Mouse (Mus musculus) thymus, postnatal 10 days (tissue): ENCODE measurements around the gene Olfr551.
"Not testable (repeated sequence)": the region's sequence is repeated elsewhere in the genome, so short reads cannot be mapped to it uniquely, and the experiment has no call there.

Experiments used
- DNase-seq, 2 experiments: peaks; one replicate each; pipeline ENCODE4 v3.0.0; 2021; ENCODE audit warnings: low spot score in 2 of 2

Olfr551 gene

DNA sequence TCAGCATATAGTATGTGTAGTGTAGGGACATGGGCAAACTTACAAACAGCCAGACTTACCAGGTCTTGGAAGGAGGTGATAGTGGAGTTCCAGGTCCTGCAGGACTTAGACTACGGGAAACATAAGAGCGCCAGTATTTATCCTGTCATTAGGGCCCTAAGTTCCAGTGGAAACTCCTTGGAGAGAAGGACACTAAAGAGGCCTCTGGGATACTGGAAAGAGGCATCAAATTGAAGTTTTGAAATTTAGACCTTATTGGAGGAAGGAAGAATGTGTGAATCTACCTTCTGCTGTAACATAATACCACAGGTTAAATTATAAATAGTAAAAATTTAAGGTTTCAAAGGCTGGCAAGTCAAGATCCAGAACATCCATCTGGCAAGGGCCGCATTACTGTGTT, at the start of gene Olfr551:
Gene Olfr551 (minus strand): TSS at position 101 of the 400 bp plus-strand sequence.
- no peak for DNase-seq

DNA sequence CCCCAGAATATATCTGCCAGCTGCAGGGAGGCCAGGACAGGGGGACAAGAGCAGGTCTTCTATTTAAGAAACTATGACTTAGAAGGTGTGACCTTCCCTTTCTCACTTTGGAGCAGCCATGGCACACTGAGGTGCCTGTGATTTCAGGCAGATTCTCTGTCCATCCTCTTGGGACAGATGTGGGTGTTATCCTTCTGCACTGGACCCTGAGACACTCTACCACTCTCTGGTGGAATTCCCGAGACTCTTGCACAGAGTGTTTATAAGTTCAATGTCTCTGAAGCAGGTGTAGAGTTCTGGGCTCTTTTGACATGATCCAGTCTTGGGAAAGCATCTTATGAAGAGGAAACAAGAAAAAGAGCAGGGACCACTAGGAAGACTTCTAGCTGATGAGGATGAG, 46.4 kb upstream of the Olfr551 start, which contains the start of gene Olfr554:
Gene Olfr554 (plus strand): TSS at position 301 of the 400 bp plus-strand sequence.
- DNase-seq: no peak

DNA sequence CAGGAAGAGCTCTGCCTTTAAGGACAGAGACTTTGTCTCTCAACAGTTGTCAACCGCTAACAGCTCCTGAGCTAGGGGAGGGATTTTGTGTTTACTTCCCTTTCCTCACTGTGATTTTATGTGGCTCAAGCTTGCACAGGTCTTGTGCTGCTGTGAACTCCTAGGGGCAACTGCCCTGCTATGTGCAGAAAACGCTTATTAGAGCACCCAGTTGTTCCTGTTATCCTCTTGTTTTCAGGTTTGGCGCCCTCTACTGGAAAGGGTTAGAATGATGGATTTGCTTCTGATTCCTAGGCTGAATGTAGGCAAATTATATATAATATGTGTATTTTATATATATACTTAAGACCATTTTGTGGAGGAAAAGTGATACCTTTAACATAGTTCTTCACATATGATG, 45.0 kb upstream of the Olfr551 start:
- peak in 1 of 2 experiments; percentile 67 for DNase-seq

DNA sequence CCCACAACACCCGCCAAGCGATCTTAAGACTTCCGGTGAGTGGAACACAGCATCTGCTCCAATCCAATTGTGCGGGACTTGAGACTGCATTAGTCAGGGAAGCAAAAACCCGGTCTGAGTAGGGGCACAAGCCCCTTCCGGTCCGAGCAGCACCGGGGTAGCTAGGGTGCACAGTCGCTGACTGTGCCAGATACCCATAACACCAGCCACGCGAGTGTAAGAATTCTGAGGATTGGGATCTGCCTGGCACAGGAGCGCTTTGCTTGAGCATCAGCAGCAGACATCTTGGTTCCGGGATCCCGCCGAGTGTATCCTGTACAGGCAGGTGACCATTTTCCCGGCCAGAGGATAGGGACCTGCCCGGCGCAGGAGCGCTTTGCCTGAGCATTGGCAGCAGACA, 28.7 kb upstream of the Olfr551 start:
- DNase-seq: not testable (repeated sequence)

DNA sequence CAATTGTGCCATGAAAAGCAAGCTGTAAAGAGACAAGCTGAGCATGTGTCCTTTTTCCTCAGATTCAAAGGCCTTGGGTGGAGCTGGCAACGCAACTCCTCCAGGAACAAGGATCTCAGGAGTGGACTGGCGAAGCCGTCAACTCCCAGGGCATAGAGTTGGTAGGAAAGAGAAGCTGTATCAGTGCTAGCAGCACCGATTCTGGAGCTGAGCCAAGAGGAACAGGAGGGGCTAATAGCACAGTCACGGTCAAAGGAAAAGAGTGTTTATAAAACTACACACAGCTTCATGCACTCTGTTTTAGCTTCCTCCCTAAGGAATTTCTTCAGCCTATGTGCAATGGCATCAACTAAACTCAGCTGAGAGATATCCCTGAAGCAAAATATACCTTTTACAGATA, 27.9 kb upstream of the Olfr551 start:
- DNase-seq: no peak

DNA sequence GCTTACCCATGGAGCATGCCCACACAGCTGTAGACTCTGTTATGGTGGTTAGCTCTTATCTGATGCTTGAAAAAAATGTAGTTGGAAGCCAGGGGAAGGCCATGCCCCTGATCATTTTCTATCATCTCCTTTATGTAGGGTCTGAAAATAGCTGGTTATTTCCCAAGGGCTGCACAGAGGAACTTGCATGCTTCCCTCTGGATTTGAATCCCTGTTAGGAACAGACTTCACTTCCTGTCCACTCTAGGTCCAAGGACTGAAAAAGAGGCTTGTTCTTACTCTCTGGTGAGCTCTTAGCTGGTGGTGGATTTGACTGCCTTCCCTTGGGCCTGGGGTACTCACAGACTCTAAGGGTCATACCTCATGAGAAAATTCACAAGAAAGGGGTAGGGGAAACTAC, 26.4 kb upstream of the Olfr551 start, which contains the start of gene Olfr553:
Gene Olfr553 (minus strand): TSS at position 101 of the 400 bp plus-strand sequence.
- DNase-seq: no peak

DNA sequence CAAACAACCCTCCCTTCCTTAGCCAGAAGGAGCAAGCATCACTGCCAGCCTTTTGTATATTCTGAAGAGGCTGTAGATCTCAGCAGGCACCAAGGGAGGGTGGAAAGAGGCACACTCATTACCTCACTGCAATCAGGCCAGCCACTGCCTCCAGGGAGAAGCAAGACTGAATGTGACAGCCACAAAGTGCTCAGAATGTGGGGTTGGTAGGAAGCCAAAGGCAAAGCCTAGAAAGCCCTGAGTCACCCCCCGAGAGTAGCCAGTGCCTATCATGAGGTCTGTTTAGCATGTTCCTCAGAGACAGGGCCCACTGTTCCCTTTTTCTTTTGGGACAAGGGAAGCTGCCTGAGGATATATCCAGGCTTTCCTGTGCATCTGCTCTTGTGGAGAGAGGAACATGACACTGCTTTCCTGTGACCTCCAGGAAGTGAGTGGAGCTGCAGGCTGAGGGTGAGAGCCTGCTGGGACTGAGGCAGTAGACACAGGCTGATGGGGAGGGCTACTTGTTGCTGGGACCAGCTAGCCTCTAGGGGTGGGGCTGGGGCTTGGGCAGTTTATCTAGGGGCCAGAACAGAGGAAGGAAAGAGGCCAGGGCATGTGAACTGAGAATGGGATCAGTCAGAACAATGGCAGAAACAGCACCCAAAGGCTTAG, 5.8 kb upstream of the Olfr551 start, which contains the start of gene Olfr552:
Gene Olfr552 (plus strand): TSS at position 393 of the 654 bp plus-strand sequence.
- no peak for DNase-seq

DNA sequence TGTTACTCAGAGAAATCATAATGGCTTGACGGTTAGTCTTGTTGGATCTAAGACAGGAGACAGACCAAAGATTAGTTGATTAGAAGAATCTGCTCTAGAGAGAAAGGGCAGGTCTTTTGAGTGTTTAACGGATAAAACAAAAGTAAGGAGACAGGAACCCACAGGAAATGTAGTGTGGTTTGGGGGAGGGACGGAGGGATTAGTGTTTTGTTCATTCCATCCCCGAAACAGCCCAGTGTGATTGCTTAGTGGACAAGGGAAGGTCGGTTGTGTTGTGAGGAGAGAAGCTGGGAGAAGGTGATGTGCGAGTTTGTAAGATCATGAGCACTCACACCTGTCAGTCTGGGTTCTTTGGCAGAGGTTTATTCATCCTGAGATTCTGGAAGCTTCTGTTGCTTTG, 15.7 kb downstream of the Olfr551 start:
- DNase-seq: no peak

DNA sequence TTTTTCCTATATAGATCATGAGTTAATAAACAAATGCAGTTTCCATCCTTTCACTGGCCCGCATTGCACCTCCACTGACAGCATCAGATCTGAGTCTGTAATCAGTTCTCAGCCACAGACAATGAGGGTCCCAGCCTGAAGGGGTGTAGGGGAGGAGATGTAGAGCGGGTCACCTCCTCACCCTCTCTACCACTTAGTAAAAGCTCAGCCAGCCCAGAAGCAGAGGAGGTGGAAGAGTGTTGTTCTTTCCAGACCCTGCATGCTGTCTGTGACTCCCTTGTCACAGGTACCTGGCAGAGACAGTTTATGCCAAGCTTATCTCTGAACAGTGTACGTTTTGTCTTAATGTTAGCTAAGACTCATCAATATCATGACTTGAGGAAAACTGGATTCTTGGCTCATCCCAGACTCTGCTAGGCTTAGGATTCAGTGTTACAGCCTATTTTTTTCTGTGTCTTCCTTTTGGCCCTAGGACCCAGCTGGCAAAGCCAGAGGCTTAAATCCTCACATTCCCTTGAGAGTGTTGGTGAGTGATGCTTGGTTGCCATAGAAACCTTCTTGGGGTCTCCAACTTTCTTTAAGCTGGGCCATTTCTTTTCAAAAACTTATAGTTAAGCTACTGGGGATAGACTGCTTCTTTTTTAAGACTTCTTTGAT, 18.4 kb downstream of the Olfr551 start:
- DNase-seq: no peak

DNA sequence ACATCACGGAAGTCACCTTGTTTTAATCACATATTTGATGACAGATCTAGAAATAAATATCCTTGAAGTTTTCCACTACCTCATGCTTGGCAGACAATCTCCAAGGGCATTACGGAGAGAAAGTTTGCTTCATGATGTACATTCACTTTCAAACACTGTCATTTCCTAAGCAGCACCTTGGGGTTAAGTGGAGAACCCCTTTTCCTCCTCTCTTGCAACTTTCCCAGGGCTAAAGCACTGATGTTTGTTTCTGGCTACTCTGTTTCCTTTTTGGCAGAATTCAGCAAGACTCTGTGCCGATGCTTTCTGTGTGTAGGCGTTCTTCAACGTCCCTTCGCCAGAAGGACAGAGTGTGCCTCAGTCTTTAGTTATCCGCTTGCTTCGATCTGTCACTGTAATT, 20.5 kb downstream of the Olfr551 start, which contains the start of gene Olfr550:
Gene Olfr550 (plus strand): TSS at position 301 of the 400 bp plus-strand sequence.
- no peak for DNase-seq

DNA sequence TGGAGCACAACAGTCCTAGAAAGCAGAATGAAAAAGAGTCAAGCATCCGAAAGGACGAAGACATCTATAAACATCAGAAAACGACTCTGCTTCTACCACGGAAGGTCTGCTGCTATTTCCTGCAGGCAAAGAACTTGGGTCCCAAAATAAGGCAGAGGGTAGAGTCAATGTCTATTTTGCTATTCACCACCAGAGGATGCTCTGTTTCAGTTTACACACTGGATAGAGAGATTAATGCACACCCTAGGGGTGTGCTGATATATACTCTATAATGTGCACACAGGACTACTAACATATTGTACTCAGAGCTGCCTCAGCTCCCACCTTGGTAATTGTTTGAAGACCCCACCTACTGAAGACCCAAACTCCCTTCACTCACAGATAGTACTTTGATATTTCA, 25.5 kb downstream of the Olfr551 start:
- DNase-seq: no peak

DNA sequence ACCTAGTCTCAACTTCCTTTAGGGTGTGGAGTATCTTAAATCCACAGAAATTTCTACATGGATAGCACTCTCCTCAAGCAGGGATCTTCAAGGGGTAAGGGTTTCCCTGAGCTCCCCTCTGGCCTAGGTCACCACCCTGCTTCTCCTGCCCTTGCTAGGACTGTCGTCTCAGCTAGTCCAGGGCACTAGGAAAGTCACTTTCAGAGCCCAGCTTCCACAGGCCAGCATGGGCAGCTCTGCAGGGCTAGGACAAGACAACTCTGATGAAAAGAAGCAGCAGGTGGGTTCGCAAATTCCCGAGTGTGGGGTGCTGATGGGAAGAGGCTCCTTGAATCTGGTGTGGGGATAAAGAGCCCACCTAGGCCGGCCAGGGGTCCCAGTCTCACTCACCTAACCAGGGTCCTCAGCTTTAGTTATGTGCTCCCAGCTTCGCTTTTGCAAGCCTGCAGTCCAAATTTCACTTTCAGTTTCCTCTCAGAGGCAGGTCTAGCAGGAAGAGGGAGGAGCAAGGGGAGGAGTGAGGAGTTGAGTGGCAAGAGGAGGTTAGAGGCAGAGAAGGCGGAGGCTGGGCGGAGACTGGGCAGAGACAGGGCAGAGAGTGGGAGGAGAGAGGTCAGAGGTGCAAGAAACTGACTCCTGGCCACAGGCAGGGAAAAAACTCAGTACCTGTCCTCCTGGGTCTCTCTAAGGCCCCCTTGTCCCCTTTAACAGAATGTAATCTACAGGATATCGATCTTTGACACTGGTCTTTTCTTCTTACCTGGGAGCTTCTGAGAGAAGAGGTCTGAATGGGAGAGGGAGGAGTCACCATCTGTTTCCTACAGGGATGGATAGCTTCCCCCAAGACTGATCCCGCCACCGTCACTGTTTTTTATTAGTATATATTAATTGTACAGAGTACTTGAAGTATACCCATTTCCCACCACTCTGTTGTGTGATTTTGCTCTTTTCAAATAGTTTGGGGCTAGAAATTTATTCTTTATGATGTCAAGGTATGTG, 26.4 kb downstream of the Olfr551 start, which contains the start of gene Trim21:
Gene Trim21 (minus strand): TSS at position 488 of the 999 bp plus-strand sequence.
- DNase-seq: peak; percentile 76 to 78

DNA sequence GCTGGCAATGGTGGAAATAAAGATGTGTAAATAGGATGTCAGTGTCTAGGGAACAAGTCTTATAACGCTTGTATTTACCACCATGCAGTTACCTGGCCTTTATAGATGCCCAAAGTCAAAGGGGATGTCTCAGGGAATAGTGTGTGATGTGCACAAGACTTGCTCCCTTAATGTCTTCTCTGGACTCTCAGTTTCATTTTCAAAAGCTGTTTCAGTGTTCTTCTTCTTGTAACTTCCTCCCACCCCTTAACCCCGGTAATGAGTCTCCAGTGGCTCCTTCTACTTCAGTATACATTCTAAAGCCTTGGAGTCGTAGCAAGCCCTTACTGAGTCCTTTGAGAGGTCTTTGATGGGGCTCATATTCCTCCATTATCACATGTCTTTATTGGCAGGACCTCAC, 38.4 kb downstream of the Olfr551 start:
- no peak for DNase-seq

DNA sequence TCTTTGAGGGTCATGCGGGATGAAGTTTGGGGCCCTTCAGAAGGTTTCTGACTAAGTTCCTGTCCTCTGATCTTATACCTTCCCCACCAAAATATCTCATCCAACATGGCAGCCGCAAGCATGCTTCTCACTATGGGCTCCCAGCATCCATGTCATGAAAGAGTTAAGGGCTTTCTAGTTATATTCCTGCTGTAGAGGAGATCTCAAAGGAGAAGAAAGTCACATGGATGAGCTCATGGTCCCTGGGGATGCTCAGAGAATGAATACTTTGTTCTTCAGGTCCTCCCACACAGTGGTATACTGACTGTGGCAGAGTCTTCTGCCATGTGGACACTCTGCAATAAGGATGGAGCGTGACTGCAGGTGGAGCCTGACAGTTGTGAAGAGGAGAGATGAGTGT, 42.1 kb downstream of the Olfr551 start, which contains the start of gene Olfr549:
Gene Olfr549 (plus strand): TSS at position 301 of the 400 bp plus-strand sequence.
- no peak for DNase-seq

DNA sequence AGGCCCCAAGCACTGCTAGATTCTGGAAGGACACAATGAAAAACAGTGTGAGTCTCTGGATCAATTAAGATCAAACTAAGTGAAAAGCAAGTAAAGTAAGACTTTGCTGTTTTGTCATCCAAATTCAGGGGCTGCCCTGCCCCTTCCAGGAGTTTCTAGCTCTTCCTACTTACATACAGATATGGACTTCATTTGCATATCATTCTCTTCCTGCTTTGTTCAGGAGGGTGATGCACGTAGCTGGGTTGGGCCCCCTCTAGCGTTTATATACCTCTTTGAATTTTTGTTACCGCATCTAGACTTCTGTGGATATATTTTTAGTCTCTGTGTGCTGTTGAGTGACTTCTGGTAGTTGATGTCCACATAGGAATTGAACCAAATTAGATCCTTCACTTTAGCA, 50.4 kb downstream of the Olfr551 start:
- no peak for DNase-seq

DNA sequence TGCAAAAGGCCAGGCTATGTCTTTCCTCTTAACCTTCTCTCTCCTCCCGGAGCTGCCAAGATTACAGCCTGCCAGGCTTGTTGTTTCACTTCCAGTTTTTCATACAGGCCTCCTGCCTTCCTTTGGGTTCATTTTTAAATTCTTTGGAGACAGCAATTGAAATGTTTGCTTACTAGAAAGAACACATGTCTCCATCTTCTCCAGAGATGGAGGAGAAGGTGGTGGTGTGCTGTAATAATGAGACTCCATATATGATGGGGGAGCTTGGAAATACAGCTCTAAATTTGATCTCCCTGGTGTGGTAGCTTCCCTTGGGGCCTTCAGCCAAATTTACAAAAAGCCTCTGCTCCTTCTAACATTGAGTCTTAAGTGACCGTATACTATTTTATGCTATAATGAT, 51.1 kb downstream of the Olfr551 start, which contains the start of gene Olfr548-ps1:
Gene Olfr548-ps1 (plus strand): TSS at position 301 of the 400 bp plus-strand sequence.
- DNase-seq: no peak

DNA sequence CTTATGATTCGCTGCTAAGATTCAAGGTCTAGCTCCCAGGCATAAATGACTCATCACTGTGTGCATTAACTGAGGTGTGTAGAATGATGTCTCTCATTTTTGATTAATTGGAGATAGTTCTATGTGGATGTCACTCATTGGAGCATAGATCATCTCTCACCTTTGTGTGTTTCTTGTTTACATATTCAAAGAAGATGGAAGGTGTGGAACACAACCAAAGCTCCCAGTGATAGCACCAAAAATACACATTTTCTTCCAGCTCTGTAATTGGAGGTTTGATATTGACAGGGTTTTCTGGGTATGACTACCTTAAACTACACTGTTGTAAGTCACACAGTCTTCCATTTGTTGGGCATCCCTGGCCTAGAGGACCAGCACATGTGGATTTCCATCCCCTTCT, 57.2 kb downstream of the Olfr551 start, which contains the start of gene Olfr547:
Gene Olfr547 (plus strand): TSS at position 301 of the 400 bp plus-strand sequence.
- no peak for DNase-seq
